Mouse (Mus musculus): ENCODE measurements around the gene Thsd7b. TPM values are rescaled to one million over a fixed set of nuclear protein-coding genes. Genes with fewer than 3 reads are reported as not detected.

Gene Thsd7b
- polyA plus RNA-seq, 1 experiment: 0.16 TPM

DNA sequence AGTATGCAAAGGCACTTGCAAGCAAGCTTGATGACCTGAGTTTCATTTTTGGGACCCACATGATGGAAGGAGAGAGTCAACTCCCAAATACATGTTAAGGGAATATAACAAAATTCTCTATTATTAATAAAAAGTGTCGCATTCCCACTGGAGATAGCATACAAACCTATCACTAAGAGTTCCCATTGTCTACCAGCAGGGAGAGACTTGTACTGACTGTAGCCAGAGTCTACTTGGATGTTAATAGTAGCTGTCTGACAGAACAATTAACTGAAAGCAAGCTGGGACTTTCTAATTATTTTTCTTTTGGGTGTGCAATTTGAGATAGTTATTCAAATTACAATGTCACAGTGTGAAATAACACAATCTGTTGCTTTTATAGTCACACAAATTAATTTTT lies 31.1 kb downstream of the Thsd7b start:
- no peak for TF ChIP-seq TCF3 (IDR thresholded peaks at IDR 0.05; ENCODE audit: insufficient read length, low read depth)
- no peak for TF ChIP-seq E2F4 (IDR thresholded peaks at IDR 0.05; ENCODE audit: insufficient read depth)
- no peak for TF ChIP-seq CEBPB (IDR thresholded peaks at IDR 0.05; ENCODE audit: insufficient read depth, poor library complexity, severe bottlenecking)
- TF ChIP-seq REST (IDR thresholded peaks at IDR 0.05; ENCODE audit: insufficient read depth, insufficient read length): no peak
- TF ChIP-seq POLR2AphosphoS2 (IDR thresholded peaks at IDR 0.05; ENCODE audit: insufficient read length, low read depth): no peak
- no peak for TF ChIP-seq MYOG (IDR thresholded peaks at IDR 0.05; ENCODE audit: control insufficient read depth in 1 of 3, insufficient read depth in 1 of 3, insufficient read length in 2 of 3, low read depth in 2 of 3)
- Histone ChIP-seq H3K27me3 (ENCODE audit: control insufficient read depth, insufficient read depth, insufficient read length) (no peaks in the 10 kb centered on the region), H3K36me3 (ENCODE audit: control insufficient read depth, insufficient read depth) (no peaks in the 10 kb centered on the region), H3K79me2 (ENCODE audit: control insufficient read depth, insufficient read depth) (no peaks in the 10 kb centered on the region), H3K4me3 (no peak overlapping the region), H3ac (ENCODE audit: control insufficient read depth, insufficient read length) (no peak overlapping the region), H3K4me2 (ENCODE audit: low read depth) (no peak overlapping the region)

DNA sequence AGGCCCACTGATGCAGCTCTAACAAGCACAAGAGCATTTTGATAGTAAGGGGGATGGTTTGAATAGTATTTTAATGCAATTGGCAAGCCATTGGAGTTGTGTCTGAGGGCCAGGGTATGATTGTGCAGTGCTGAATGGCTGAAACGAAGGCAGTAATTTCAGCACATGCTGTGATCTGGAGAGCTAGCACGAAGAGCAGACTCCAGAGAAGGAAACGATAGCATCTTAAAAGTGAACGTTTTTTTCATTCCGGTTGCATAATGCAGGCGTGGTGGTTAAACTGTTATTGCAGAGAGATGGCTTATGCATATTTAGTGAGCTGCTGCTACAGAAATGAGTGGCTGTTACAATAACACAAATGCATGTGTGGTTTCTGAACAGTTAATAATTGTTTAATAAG lies 51.3 kb downstream of the Thsd7b start:
- no peak for TF ChIP-seq SRF (IDR thresholded peaks at IDR 0.05; ENCODE audit: control insufficient read depth, insufficient read length, low read depth)
- TF ChIP-seq MYOG (IDR thresholded peaks at IDR 0.05; ENCODE audit: control insufficient read depth in 1 of 3, insufficient read depth in 1 of 3, insufficient read length in 2 of 3, low read depth in 2 of 3): no peak
- TF ChIP-seq TCF12 (IDR thresholded peaks at IDR 0.05; ENCODE audit: insufficient read depth, poor library complexity, severe bottlenecking): no peak
- no peak for TF ChIP-seq USF1 (IDR thresholded peaks at IDR 0.05; ENCODE audit: low read depth)
- TF ChIP-seq MYOD1 (IDR thresholded peaks at IDR 0.05; ENCODE audit: control insufficient read depth in 1 of 3, insufficient read length in 2 of 3, low read depth in 2 of 3): no peak
- TF ChIP-seq TCF3 (IDR thresholded peaks at IDR 0.05; ENCODE audit: insufficient read length, low read depth): no peak
- no peak for TF ChIP-seq CEBPB (IDR thresholded peaks at IDR 0.05; ENCODE audit: insufficient read depth, poor library complexity, severe bottlenecking)
- no peak for TF ChIP-seq POLR2AphosphoS2 (IDR thresholded peaks at IDR 0.05; ENCODE audit: insufficient read length, low read depth)
- H3K27me3 ChIP-seq (ENCODE audit: control insufficient read depth, insufficient read depth, insufficient read length): no peaks in the 10 kb centered on the region
- no peak overlapping the region for H3K4me3 ChIP-seq
- H3K4me2 ChIP-seq (ENCODE audit: low read depth): no peak overlapping the region
- no peaks in the 10 kb centered on the region for H3K36me3 ChIP-seq (ENCODE audit: control insufficient read depth, insufficient read depth)
- H3ac ChIP-seq (ENCODE audit: control insufficient read depth, insufficient read length): no peak overlapping the region
- H3K79me2 ChIP-seq (ENCODE audit: control insufficient read depth, insufficient read depth): no peaks in the 10 kb centered on the region

DNA sequence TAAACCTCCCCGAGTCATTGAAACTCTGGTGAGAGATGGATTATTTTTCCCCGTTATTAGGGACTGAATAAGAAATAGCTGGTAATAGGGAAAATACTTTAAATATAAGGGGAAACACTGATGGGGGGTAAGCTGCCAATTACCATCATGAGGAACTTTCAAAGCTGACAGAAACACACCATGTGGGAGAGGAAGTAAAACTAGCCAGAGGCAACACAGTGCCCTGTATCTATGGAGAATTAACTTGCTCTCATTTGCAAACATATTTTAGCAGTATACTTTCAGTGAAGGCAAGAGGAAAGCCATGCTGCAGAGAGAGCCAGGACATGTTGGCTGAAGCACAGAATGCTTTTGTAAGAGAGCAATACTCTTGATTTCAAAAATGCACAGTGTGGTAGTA lies 51.7 kb downstream of the Thsd7b start:
- Histone ChIP-seq H3K4me2 (ENCODE audit: low read depth) (no peak overlapping the region), H3K79me2 (ENCODE audit: control insufficient read depth, insufficient read depth) (no peaks in the 10 kb centered on the region), H3ac (ENCODE audit: control insufficient read depth, insufficient read length) (no peak overlapping the region), H3K36me3 (ENCODE audit: control insufficient read depth, insufficient read depth) (no peaks in the 10 kb centered on the region), H3K4me3 (no peak overlapping the region), H3K27me3 (ENCODE audit: control insufficient read depth, insufficient read depth, insufficient read length) (no peaks in the 10 kb centered on the region)
- TF ChIP-seq POLR2AphosphoS2 (IDR thresholded peaks at IDR 0.05; ENCODE audit: insufficient read length, low read depth) (no peak), MYOG (IDR thresholded peaks at IDR 0.05; ENCODE audit: control insufficient read depth in 1 of 3, insufficient read depth in 1 of 3, insufficient read length in 2 of 3, low read depth in 2 of 3) (no peak), MAX (IDR thresholded peaks at IDR 0.05; ENCODE audit: low read depth) (no peak), POLR2A (IDR thresholded peaks at IDR 0.05; ENCODE audit: insufficient read length, low read depth) (no peak), USF1 (IDR thresholded peaks at IDR 0.05; ENCODE audit: low read depth) (no peak), REST (IDR thresholded peaks at IDR 0.05; ENCODE audit: insufficient read depth, insufficient read length) (no peak), TCF12 (IDR thresholded peaks at IDR 0.05; ENCODE audit: insufficient read depth, poor library complexity, severe bottlenecking) (no peak), E2F4 (IDR thresholded peaks at IDR 0.05; ENCODE audit: insufficient read depth) (no peak), TCF3 (IDR thresholded peaks at IDR 0.05; ENCODE audit: insufficient read length, low read depth) (no peak), MYOD1 (IDR thresholded peaks at IDR 0.05; ENCODE audit: control insufficient read depth in 1 of 3, insufficient read length in 2 of 3, low read depth in 2 of 3) (no peak), SRF (IDR thresholded peaks at IDR 0.05; ENCODE audit: control insufficient read depth, insufficient read length, low read depth) (no peak), CEBPB (IDR thresholded peaks at IDR 0.05; ENCODE audit: insufficient read depth, poor library complexity, severe bottlenecking) (no peak)

- Histone ChIP-seq H3K79me2 (ENCODE audit: control insufficient read depth, insufficient read depth) (no peaks in the 10 kb centered on the region), H3ac (ENCODE audit: control insufficient read depth, insufficient read length) (no peak overlapping the region), H3K4me3 (no peak overlapping the region), H3K36me3 (ENCODE audit: control insufficient read depth, insufficient read depth) (no peaks in the 10 kb centered on the region), H3K4me2 (ENCODE audit: low read depth) (no peak overlapping the region), H3K27me3 (ENCODE audit: control insufficient read depth, insufficient read depth, insufficient read length) (no peaks in the 10 kb centered on the region)
- no peak for TF ChIP-seq REST (IDR thresholded peaks at IDR 0.05; ENCODE audit: insufficient read depth, insufficient read length)
- TF ChIP-seq MYOD1 (IDR thresholded peaks at IDR 0.05; ENCODE audit: control insufficient read depth in 1 of 3, insufficient read length in 2 of 3, low read depth in 2 of 3): no peak
- TF ChIP-seq USF1 (IDR thresholded peaks at IDR 0.05; ENCODE audit: low read depth): no peak
- TF ChIP-seq POLR2AphosphoS2 (IDR thresholded peaks at IDR 0.05; ENCODE audit: insufficient read length, low read depth): no peak
- TF ChIP-seq SRF (IDR thresholded peaks at IDR 0.05; ENCODE audit: control insufficient read depth, insufficient read length, low read depth): no peak
- TF ChIP-seq POLR2A (IDR thresholded peaks at IDR 0.05; ENCODE audit: insufficient read length, low read depth): no peak
- no peak for TF ChIP-seq MAX (IDR thresholded peaks at IDR 0.05; ENCODE audit: low read depth)
- TF ChIP-seq TCF3 (IDR thresholded peaks at IDR 0.05; ENCODE audit: insufficient read length, low read depth): no peak
- TF ChIP-seq MYOG (IDR thresholded peaks at IDR 0.05; ENCODE audit: control insufficient read depth in 1 of 3, insufficient read depth in 1 of 3, insufficient read length in 2 of 3, low read depth in 2 of 3): no peak
- TF ChIP-seq E2F4 (IDR thresholded peaks at IDR 0.05; ENCODE audit: insufficient read depth): no peak
- no peak for TF ChIP-seq CEBPB (IDR thresholded peaks at IDR 0.05; ENCODE audit: insufficient read depth, poor library complexity, severe bottlenecking)
- TF ChIP-seq TCF12 (IDR thresholded peaks at IDR 0.05; ENCODE audit: insufficient read depth, poor library complexity, severe bottlenecking): no peak
Measured at GRCm38 (mm10) chr1:129356631-129357030, 83.5 kb downstream of the Thsd7b start.

DNA sequence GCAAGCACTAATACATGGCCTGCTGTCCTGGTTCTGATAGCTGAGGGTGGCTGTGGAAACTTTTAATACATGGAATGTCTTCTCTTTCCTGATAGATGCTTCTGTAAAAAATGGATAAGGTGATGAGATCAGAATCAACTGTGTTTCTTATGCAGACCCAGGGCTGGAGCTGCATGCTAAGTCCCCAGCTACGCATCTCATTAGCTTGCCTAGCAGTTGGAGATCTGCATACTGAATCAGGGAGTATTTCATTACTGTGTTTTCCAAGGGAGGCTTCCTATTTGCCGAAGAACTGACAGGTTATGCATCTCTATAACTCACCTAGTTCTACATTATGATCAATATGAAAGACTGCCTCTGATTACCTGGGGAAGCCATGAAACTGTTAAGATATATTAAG lies 84.3 kb downstream of the Thsd7b start:
- Histone ChIP-seq H3K27me3 (ENCODE audit: control insufficient read depth, insufficient read depth, insufficient read length) (no peaks in the 10 kb centered on the region), H3K36me3 (ENCODE audit: control insufficient read depth, insufficient read depth) (no peaks in the 10 kb centered on the region), H3K4me3 (no peak overlapping the region), H3ac (ENCODE audit: control insufficient read depth, insufficient read length) (no peak overlapping the region), H3K4me2 (ENCODE audit: low read depth) (no peak overlapping the region), H3K79me2 (ENCODE audit: control insufficient read depth, insufficient read depth) (no peaks in the 10 kb centered on the region)
- TF ChIP-seq MAX (IDR thresholded peaks at IDR 0.05; ENCODE audit: low read depth) (no peak), E2F4 (IDR thresholded peaks at IDR 0.05; ENCODE audit: insufficient read depth) (no peak), REST (IDR thresholded peaks at IDR 0.05; ENCODE audit: insufficient read depth, insufficient read length) (no peak), SRF (IDR thresholded peaks at IDR 0.05; ENCODE audit: control insufficient read depth, insufficient read length, low read depth) (no peak), TCF12 (IDR thresholded peaks at IDR 0.05; ENCODE audit: insufficient read depth, poor library complexity, severe bottlenecking) (no peak), MYOD1 (IDR thresholded peaks at IDR 0.05; ENCODE audit: control insufficient read depth in 1 of 3, insufficient read length in 2 of 3, low read depth in 2 of 3) (no peak), TCF3 (IDR thresholded peaks at IDR 0.05; ENCODE audit: insufficient read length, low read depth) (no peak), MYOG (IDR thresholded peaks at IDR 0.05; ENCODE audit: control insufficient read depth in 1 of 3, insufficient read depth in 1 of 3, insufficient read length in 2 of 3, low read depth in 2 of 3) (no peak), CEBPB (IDR thresholded peaks at IDR 0.05; ENCODE audit: insufficient read depth, poor library complexity, severe bottlenecking) (no peak), USF1 (IDR thresholded peaks at IDR 0.05; ENCODE audit: low read depth) (no peak), POLR2A (IDR thresholded peaks at IDR 0.05; ENCODE audit: insufficient read length, low read depth) (no peak), POLR2AphosphoS2 (IDR thresholded peaks at IDR 0.05; ENCODE audit: insufficient read length, low read depth) (no peak)
